Mouse (Mus musculus) lung, adult 2 months (tissue): Measurements from ENCODE around the gene Clec16a.

Source experiments
- CTCF ChIP-seq: fragments of 200-500 bp; IDR thresholded peaks from 2 replicates; pipeline ENCODE4 v1.5.1; 2011; ENCODE audit warnings: mild to moderate bottlenecking, low read length, control low read depth; ENCODE audit not compliant: insufficient read depth
- POLR2A ChIP-seq: fragments of 200-500 bp; IDR thresholded peaks from 2 replicates; pipeline ENCODE4 v1.6.1; 2011; ENCODE audit warnings: low read depth, mild to moderate bottlenecking, control low read depth, low read length, borderline replicate concordance; ENCODE audit errors: extremely low read depth

- TF ChIP-seq CTCF: no peak
- TF ChIP-seq POLR2A: no peak
Measured at GRCm38 (mm10) chr16:10716696-10717095, 171.6 kb downstream of the Clec16a start.
